Mouse (Mus musculus) lung, postnatal 0 days (tissue): ENCODE results near the gene Ptgis.
A peak's percentile ranks its signal among the peaks of the same experiment; 100 is the strongest.

Experiments used
- CTCF ChIP-seq: IDR thresholded peaks from 2 replicates; pipeline ENCODE4 v1.5.1; 2016; ENCODE audit warnings: antibody characterized with exemption, mild to moderate bottlenecking
- EP300 ChIP-seq: IDR thresholded peaks from 2 replicates; pipeline ENCODE4 v1.6.1; 2016; ENCODE audit warnings: antibody characterized with exemption, mild to moderate bottlenecking, control low read depth

- TF ChIP-seq CTCF (peak; percentile 35; the same call in 1 of the 2 replicates), EP300 (no peak)
These were observed 4.5 kb upstream of the Ptgis start for GRCm38 (mm10) chr2:167244892-167245291.
